Mouse (Mus musculus): ENCODE measurements at regions not wholly inside any gene's neighbourhood (a gene's known extent, or its start where the extent isn't known, plus 50 kb on each side); places are given as distances from the start of the nearest gene placed in this dataset.
A peak's percentile ranks its signal among the peaks of the same experiment; 100 is the strongest.
"Not testable (repeated sequence)": the region's sequence is repeated elsewhere in the genome, so short reads cannot be mapped to it uniquely, and the experiment has no call there.

DNA sequence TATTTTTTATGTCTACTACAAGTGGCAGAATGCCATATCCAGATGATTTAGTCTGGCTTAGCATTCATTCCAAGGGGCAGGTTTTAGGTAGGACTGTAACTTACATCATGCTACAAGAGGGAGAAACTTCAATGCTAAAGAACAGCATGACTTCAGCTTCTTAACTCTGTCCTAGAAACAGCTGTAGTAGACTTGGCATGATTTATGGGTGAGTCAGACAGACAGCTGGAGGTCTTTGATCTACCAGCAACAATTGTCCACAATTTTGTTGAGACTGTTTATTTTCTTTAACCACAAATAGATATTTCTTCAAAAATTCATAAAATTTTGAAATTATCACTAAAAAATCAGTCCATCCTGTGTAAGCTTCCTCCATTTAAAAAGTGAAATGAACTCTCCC is 781.7 kb upstream of the Man1a start:
- ATAC-seq (replicated peaks; ENCODE audit: poor library complexity): no peak

DNA sequence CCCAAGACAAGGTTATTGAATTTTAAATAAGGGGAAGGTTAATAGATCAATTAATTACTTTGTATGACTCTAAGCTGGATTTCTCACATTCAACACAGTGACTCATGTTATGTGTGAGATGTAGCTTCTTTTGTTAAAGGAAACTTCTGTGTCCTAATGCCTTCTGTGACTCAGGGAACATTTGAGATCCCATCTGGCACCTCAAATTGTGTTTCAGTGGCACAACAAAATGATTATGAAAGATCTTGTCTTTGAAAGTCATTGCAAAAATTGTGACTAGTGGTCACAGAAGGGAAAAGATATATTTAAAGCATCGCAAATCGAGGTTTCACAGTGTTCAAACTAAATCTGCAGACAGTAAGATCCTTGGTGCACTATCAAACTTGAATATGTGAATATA is 765.2 kb upstream of the Man1a start:
- ATAC-seq (replicated peaks; ENCODE audit: poor library complexity): no peak

DNA sequence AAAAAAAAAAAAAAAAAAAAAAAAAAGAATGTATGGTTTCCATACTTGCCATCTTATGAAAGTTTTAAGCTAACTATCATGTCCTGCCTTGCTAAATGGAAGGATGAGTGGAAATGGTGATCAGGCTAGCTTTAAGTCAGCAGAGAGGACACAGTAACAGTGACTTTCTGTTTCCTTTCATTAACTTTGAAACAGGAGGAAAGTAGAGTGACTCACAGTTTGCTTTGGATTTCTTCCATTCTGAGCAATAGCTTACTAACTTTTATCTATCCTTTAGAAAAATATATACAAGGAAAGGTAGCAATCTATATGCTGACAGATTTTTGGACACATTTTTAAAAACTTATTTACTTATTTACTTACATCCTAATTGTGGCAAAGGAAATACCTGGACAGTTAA is 762.6 kb upstream of the Man1a start:
- ATAC-seq (replicated peaks; ENCODE audit: poor library complexity): no peak

DNA sequence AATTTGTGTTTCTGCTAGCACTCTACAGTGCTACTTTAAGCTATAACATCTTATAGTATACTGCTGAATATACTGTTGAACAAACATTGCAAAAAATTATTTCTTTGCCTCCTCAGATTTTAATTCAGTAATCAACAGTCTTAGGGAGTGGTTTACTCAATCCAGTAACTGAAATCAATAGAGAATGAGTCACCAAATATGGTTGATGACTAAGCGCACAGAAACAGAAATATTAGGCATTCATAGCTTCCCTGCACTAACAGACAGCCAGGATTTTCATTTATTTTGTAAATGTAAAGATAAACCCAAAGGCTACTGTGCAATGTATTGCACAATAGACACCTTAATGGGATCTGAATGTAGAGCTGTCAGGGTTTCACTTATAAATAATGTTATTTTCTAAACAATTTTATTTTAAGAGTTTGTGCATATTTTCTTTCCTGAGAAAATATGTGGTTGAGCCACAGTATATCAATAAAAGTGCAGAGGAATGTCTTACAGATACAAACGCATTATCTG is 738.3 kb upstream of the Man1a start:
- no peak for ATAC-seq (replicated peaks; ENCODE audit: poor library complexity)

DNA sequence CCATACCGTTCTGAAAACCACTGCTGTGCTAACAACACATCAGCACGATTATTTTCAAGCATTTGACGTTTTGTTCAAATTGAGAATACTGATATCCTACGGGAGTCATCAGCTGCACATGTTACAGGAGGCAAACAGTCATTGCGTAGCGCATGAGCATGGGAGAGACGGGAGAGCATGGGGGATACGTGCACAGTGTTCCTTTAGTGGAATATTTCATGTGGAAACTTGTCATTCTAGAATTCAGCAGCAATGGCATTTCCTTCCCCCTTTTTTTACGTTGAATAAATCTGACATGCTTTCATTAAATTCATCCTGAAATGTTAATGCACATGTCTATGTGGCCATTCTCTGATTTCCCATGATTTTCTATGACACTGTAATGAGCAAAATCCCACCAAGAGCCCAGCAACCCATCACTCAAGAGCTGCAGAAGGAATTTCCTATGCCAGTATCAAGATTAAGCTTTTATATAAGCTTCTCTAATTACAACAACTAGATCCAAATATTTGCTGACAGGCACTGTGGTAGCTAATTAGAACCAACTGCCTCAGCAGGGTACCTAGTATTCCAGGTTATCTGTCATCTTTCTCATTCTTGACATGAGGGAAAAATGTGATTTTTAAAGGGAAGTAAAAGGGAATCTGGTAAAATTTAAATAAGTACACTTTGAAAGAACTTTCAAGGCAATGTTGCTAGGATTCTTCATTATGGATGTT is 723.2 kb upstream of the Man1a start:
- no peak for ATAC-seq (replicated peaks; ENCODE audit: poor library complexity)

DNA sequence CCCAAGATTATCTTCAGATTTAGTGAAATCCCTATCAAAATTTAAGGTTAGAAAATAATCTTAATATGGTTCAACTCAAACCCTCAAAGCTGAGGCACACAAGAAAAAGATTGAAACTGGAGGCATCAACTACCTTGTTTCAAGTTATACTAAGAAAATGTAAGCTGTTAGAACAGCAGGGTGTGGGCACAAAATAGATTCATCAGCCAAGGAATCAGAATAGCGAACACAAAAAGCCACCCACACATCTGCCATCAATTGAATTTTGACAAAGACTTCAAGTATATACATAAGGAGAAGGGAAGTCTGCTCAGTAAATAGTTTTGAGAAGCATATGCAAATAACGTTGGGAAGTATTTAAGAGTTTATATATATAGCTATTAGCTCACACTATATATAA is 720.9 kb upstream of the Man1a start:
- no peak for ATAC-seq (replicated peaks; ENCODE audit: poor library complexity)

DNA sequence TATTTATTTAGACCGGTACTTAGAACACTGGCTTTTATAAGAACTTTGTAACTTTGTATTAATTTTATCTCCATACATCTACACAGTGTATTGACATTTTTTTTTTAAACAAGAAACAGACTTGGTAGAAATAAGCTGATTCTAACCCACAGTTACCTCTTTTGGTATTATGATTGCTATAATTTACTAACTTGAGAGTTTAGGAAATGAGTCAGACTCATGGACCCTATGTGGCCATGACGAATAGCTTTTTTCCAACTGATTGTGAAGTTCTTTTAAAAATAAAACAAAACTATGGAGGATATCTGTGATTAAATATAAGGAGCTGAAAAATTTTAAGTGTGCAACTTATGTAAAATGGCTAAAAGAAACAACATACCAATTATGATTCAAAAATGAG is 684.7 kb upstream of the Man1a start:
- ATAC-seq (replicated peaks; ENCODE audit: poor library complexity): no peak

DNA sequence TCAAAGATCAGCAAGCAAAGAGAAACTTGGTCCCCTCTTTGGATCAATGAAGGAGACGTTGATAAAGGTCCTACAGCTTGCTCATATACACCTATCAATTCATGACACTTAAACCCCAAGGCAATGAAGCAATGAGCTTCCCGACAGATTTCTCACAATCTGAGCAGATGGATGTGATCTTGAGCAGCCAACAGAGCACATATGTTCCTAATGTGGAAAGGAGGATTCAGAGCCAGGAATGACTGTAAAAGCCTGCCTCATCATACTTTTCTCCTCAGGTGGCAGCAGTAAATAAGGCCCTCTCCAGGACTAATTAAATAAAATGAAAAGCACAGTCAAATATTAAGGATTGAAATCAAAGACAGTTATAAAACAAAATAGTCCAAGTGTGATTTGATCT is 672.8 kb upstream of the Man1a start:
- no peak for ATAC-seq (replicated peaks; ENCODE audit: poor library complexity)

DNA sequence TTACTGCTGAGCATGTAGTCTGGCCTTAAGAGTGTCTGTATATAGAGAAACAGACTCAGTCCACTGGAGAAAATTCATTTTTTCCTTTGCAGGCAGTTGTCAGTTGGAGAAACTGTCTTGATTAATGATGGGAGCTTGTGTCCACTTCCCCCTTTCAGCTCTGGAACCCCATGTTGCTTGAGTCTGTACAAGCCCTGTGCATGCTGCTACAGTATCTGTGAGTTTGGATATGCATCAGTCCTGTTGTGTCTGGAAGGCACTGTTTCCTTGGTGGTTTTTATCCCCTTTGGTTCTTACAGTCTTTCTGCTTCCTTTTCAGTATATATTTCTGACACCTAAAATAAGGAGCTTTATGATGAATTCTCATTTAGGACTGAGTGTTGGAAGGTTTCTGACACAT is 660.7 kb upstream of the Man1a start:
- 0 out of 2 replicates have a peak, but pooled peaks have one; percentile 29 for ATAC-seq (replicated peaks; ENCODE audit: poor library complexity)

DNA sequence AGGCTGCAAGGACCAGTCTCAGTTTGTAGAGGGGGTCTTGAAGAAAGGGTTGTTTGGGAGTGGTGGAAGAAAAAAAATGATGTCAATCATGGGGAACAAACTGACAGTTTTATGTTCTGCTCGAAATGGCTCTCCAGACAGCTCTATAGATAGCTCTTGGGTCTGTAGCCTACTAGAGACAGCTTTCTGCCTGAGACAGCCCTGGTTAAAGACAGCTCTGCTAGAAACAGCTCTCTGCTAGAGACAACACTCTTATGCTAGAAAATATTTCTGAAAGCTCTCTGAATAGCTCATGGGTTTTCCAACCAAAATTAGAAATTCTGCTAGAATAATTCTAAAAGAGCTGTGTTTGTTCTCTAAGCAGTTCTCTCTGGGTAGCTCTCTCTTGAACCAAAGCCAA is 636.3 kb upstream of the Man1a start:
- no peak for ATAC-seq (replicated peaks; ENCODE audit: poor library complexity)

DNA sequence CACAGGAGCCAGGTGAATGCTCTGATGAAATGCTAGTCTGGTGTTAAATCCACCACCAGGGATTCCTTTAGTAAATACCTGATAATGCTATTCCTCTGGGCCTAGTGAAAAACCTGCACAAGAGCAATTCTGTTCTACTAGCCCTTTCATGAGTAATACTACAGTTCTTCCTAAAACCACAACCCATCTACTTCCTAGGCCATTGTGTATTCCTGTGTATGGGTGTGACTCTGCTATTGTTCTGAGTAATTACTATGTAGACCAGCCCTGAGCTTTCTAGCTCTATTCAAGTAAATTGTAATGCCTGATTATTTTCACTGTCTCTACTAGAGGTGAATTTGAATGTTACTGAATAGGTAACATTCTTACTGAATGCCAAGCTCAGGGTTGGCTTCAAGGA is 591.4 kb upstream of the Man1a start:
- ATAC-seq (replicated peaks; ENCODE audit: poor library complexity): not testable (repeated sequence)
